Mouse (Mus musculus): ENCODE data around the gene Arl6ip1. TPM values are rescaled to one million over a fixed set of nuclear protein-coding genes. Genes with fewer than 3 reads are reported as not detected.

The Arl6ip1 gene
- total RNA-seq, 2 experiments from 2014 or later: 254 to 273 TPM

Other genes starting within 250 kb of the Arl6ip1 start
- gene Rps15a, start 13.5 kb downstream of the Arl6ip1 start, total RNA-seq (2021): 100 to 1,000 TPM; 339 to 353 TPM
- gene Smg1, start 114.0 kb upstream of the Arl6ip1 start, total RNA-seq (2021): 10 to 100 TPM; 75.0 to 76.8 TPM